Mouse (Mus musculus) activated CD4-positive, CD25-positive, alpha-beta regulatory T cell, adult 4 months (primary cell): ENCODE results near the gene Gm10184. TPM values are rescaled to one million over a fixed set of nuclear protein-coding genes. Genes with fewer than 3 reads are reported as not detected.
"Not testable (repeated sequence)": the region's sequence is repeated elsewhere in the genome, so short reads cannot be mapped to it uniquely, and the experiment has no call there.

ENCODE experiments used
- ATAC-seq: one replicate; pipeline ENCODE4 v1.8.0; 2017
- polyA plus RNA-seq, 2 experiments: library from polyadenylated mRNA; unstranded; fragments of 100-300 nt; shearing (Covaris generic); gene quantifications; one replicate each; pipeline ENCODE4 v1.2.1; 2017

Gene Gm10184
- 10 to 100 TPM; 24.6 to 26.2 TPM for polyA plus RNA-seq

GRCm38 (mm10) chr17:89910349-89910748 lies at the start of gene Gm10184:
Gene Gm10184 (minus strand): TSS chr17:89910449.
- ATAC-seq: no peak

- no peak for ATAC-seq
Measured at GRCm38 (mm10) chr17:89933950-89934349, 23.7 kb upstream of the Gm10184 start.

GRCm38 (mm10) chr17:89907686-89908085 lies 2.6 kb downstream of the Gm10184 start:
- no peak for ATAC-seq

GRCm38 (mm10) chr17:89904701-89905100 lies 5.5 kb downstream of the Gm10184 start:
- ATAC-seq: not testable (repeated sequence)

GRCm38 (mm10) chr17:89902767-89903166 lies 7.5 kb downstream of the Gm10184 start:
- ATAC-seq: no peak

- no peak for ATAC-seq
Measured at GRCm38 (mm10) chr17:89900610-89901009, 9.6 kb downstream of the Gm10184 start.

- ATAC-seq: no peak
Measured at GRCm38 (mm10) chr17:89899813-89900212, 10.4 kb downstream of the Gm10184 start.

GRCm38 (mm10) chr17:89864996-89865395 lies 45.3 kb downstream of the Gm10184 start:
- ATAC-seq: no peak
